9 mouse cellular contexts compared by ENCODE assay signal in the genomic region with DNA sequence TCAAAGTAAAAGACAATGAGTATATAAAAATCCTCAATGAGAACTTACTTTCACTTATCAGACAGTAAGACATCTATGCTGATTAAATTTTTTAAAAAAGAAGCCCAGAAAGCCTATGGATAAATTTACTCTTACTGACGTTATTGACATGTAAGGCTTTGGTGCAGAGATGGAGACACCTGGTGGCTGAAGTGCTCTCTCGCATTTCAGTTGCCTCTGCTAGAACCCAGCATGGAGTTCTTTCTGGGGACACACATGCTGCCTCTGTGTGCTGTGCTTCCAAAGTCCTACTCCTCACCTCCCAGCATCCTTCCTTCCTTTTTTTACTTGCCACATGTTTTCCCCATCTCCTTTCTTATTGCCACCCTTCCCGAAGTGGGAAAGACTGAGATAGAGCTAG. TPM values are rescaled to one million over a fixed set of nuclear protein-coding genes. Genes with fewer than 3 reads are reported as not detected.
DNase-seq lines count a peak whose midpoint lies in the region; ATAC-seq and TF ChIP-seq lines count a peak whose summit lies in the region.
"Had no signal": no experiment of that assay in that cellular context is flagged by ENCODE, and none has a peak within 500 bp of the region (broad histone marks: within the 10 kb centered on the region; RNA-seq: fewer than 3 reads in every experiment).

No protein-coding gene starts in this region.

- H3K36me3 ChIP-seq in CH12.LX (replicated peaks in 1 of 2; ENCODE audit: control insufficient read depth in 1 of 2, insufficient read depth in 1 of 2, low read length in 1 of 2) = no peaks in the 10 kb centered on the region
- H3K36me3 ChIP-seq in midbrain, embryonic 13.5 days = no peaks in the 10 kb centered on the region
- H3K36me3 ChIP-seq: limb, embryonic 12.5 days had no signal

- no peaks in the 10 kb centered on the region for H3K27me3 ChIP-seq in CH12.LX (replicated peaks)
- H3K27me3 ChIP-seq in cerebellum, adult 2 months (ENCODE audit: control insufficient read depth, insufficient read depth, low read length) = no peaks in the 10 kb centered on the region
- H3K27me3 ChIP-seq in midbrain, embryonic 13.5 days = no peaks in the 10 kb centered on the region
- H3K27me3 ChIP-seq: limb, embryonic 12.5 days had no signal

- peak; percentile 81 for TF ChIP-seq RAD21 in CH12.LX (IDR thresholded peaks at IDR 0.05; ENCODE audit: low read depth, low read length)

- WGBS in cerebellum, adult 2 months = 26% methylated on average over 3 of the region's 3 CpGs
- 38% methylated on average over 3 of the region's 3 CpGs for WGBS in midbrain, embryonic 13.5 days

- intact Hi-C loops in gastrocnemius, postnatal 36 days (cut with DNase I) = loop anchor here (1.0 kb wide), 1 partner anchor 145 kb away; no protein-coding TSS in a partner anchor

- no peak overlapping the region for H3K4me2 ChIP-seq in CH12.LX (ENCODE audit: insufficient read depth, low read depth, poor library complexity, severe bottlenecking)
- no peak overlapping the region for H3K4me2 ChIP-seq in midbrain, embryonic 13.5 days (replicated peaks)
- H3K4me2 ChIP-seq: limb, embryonic 12.5 days had no signal

- H3K9me3 ChIP-seq in CH12.LX (replicated peaks; ENCODE audit: low read length) = no peaks in the 10 kb centered on the region
- no peaks in the 10 kb centered on the region for H3K9me3 ChIP-seq in midbrain, embryonic 13.5 days
- H3K9me3 ChIP-seq: limb, embryonic 12.5 days had no signal

- in situ Hi-C loops in CH12.LX (cut with MboI; ENCODE audit: low pct_ligation_motif_present, low pct_unique_long_range_greater_than_20kb, low sequenced_read_pairs) = loop anchor here (10.0 kb wide), 1 partner anchor 128 kb away; no protein-coding TSS in a partner anchor

- TF ChIP-seq CTCF in CH12.LX (conservative IDR thresholded peaks at IDR 0.05 in 1 of 2, IDR thresholded peaks at IDR 0.05 in 1 of 2; ENCODE audit: low read depth in 2 of 2, low read length in 2 of 2) = peak in 1 of 2 experiments; percentile 85; a peak in 3 of 4 replicates
- peak; percentile 77 for TF ChIP-seq CTCF in cerebellum, adult 2 months (IDR thresholded peaks at IDR 0.05; ENCODE audit: borderline replicate concordance, insufficient read depth, low read depth, low read length)

- H3K9ac ChIP-seq in CH12.LX (ENCODE audit: insufficient read depth, low read depth) = no peak overlapping the region
- H3K9ac ChIP-seq in midbrain, embryonic 13.5 days (replicated peaks) = no peak overlapping the region
- H3K9ac ChIP-seq: limb, embryonic 12.5 days had no signal

- peak; percentile 80 for ATAC-seq in midbrain, embryonic 13.5 days

- no peak for TF ChIP-seq EP300 in CH12.LX (IDR thresholded peaks at IDR 0.05; ENCODE audit: low read length)

- DNase-seq in gastrocnemius, postnatal 10 days = peak; percentile 13
- DNase-seq in gastrocnemius, postnatal 36 days = no peak
- DNase-seq in CH12.LX (ENCODE audit: extremely low read depth) = peak; percentile 56
- DNase-seq in cerebellum, adult 2 months = peak; percentile 62 to 66
- DNase-seq in frontal cortex, adult 2 months (ENCODE audit: extremely low spot score in 1 of 2, low spot score in 1 of 2) = peak; percentile 70 to 80
- DNase-seq in layer of hippocampus, adult 9-11 months = peak; percentile 62
- peak; percentile 9 for DNase-seq in thymus, postnatal 0 days (ENCODE audit: low spot score)

- H3K27ac ChIP-seq in CH12.LX (ENCODE audit: insufficient read depth, low read depth) = no peak overlapping the region
- no peak overlapping the region for H3K27ac ChIP-seq in cerebellum, adult 2 months (ENCODE audit: insufficient read depth, low read length)
- H3K27ac ChIP-seq in midbrain, embryonic 13.5 days = no peak overlapping the region
- H3K27ac ChIP-seq: limb, embryonic 12.5 days had no signal

- H3K4me3 ChIP-seq in CH12.LX (replicated peaks in 1 of 3; ENCODE audit: low read depth in 2 of 3, low read length in 2 of 3, poor library complexity in 1 of 3) = no peak overlapping the region
- H3K4me3 ChIP-seq in cerebellum, adult 2 months (replicated peaks; ENCODE audit: insufficient read depth, low read depth, low read length) = no peak overlapping the region
- no peak overlapping the region for H3K4me3 ChIP-seq in midbrain, embryonic 13.5 days (replicated peaks)
- H3K4me3 ChIP-seq: limb, embryonic 12.5 days had no signal

- peaks cover 24 to 37% of the 10 kb centered on the region in 2 experiments for H3K4me1 ChIP-seq in CH12.LX (ENCODE audit: control insufficient read depth in 1 of 2, insufficient read depth in 2 of 2)
- H3K4me1 ChIP-seq in cerebellum, adult 2 months (ENCODE audit: control insufficient read depth, insufficient read depth, low read length) = no peaks in the 10 kb centered on the region
- peaks cover 3% of the 10 kb centered on the region; the same call in 1 of the 2 replicates for H3K4me1 ChIP-seq in midbrain, embryonic 13.5 days (replicated peaks)
- H3K4me1 ChIP-seq: limb, embryonic 12.5 days had no signal

- H3K79me2 ChIP-seq in CH12.LX (replicated peaks; ENCODE audit: control insufficient read depth, extremely low read depth, insufficient read depth, poor library complexity, severe bottlenecking) = no peaks in the 10 kb centered on the region

- TF ChIP-seq POLR2A in CH12.LX (IDR thresholded peaks at IDR 0.05; ENCODE audit: low read depth, low read length) = no peak
- no peak for TF ChIP-seq POLR2A in cerebellum, adult 2 months (IDR thresholded peaks at IDR 0.05; ENCODE audit: borderline replicate concordance, insufficient read depth, low read length)

- dilution Hi-C loops in CH12.LX (cut with MboI; ENCODE audit: extremely low pct_ligation_motif_present, extremely low pct_unique_long_range_greater_than_20kb, low sequenced_read_pairs) = no loop called here

TF ChIP-seq in CH12.LX, 34 proteins besides CTCF, POLR2A, EP300 and RAD21:
- TF ChIP-seq ZC3H11A (IDR thresholded peaks at IDR 0.05; ENCODE audit: low read depth, low read length) (peak; percentile 13; the same call in 1 of the 2 replicates), SMC3 (IDR thresholded peaks at IDR 0.05; ENCODE audit: low read depth, low read length) (peak; percentile 87), ZKSCAN1 (IDR thresholded peaks at IDR 0.05; ENCODE audit: borderline replicate concordance, low read depth, low read length) (no peak)

RNA-seq across cellular contexts. Expression of gene Lrrc6, which starts 58.4 kb away (rescaled TPM):
- total RNA-seq in gastrocnemius, postnatal 10 days (2021) = not detected
- not detected for total RNA-seq in gastrocnemius, postnatal 36 days (2021)
- total RNA-seq in CH12.LX (2012; rRNA removed) (0.08 TPM in 1 of 2 replicates, not detected in the other), CH12.LX (2014; rRNA removed) (0.35 and 0.56 TPM in 2 replicates)
- polyA plus RNA-seq in CH12.LX (2012; ENCODE audit: insufficient read length, low read depth) = 0.19 and 0.26 TPM in 2 replicates
- polyA plus RNA-seq in cerebellum, adult 2 months (2012; rRNA removed) = 0.87 and 1.2 TPM in 2 replicates
- 3.7 and 5.2 TPM in 2 replicates for polyA plus RNA-seq in frontal cortex, adult 2 months (2012; rRNA removed)
- polyA plus RNA-seq in midbrain, embryonic 13.5 days (2015; fragmentation: Nextera tagmentation; extraction: Ambion mirVana) = 0.28 and 0.58 TPM in 2 replicates
- 0.21 and 0.23 TPM in 2 replicates for polyA plus RNA-seq in thymus, postnatal 0 days (2015; fragmentation: Nextera tagmentation; extraction: Ambion mirVana)
- polyA plus RNA-seq: limb, embryonic 12.5 days had no signal

Comparison
In these comparisons a context has a peak if more than half of its experiments do, and no peak if none do; other contexts are left out.
1. DNase-seq: peak in gastrocnemius, postnatal 10 days (single experiment), CH12.LX (single experiment), cerebellum, adult 2 months (2 of 2), frontal cortex, adult 2 months (2 of 2), layer of hippocampus, adult 9-11 months (single experiment) and thymus, postnatal 0 days (single experiment); none in gastrocnemius, postnatal 36 days (0 of 2).